Mouse (Mus musculus) c-Kit-negative CD71-positive TER-119-positive erythroid progenitor cells, embryonic 14.5 days (primary cell): ENCODE data around the gene Pdcl2.

Experiments used
- DNase-seq: peaks from one replicate; pipeline ENCODE4 v3.0.0-alpha.2; 2013; ENCODE audit warnings: low read depth, low spot score

Pdcl2 gene

GRCm38 (mm10) chr5:76303745-76304451 lies 27.1 kb downstream of the Pdcl2 start:
- DNase-seq, result peak; percentile 29

DNA sequence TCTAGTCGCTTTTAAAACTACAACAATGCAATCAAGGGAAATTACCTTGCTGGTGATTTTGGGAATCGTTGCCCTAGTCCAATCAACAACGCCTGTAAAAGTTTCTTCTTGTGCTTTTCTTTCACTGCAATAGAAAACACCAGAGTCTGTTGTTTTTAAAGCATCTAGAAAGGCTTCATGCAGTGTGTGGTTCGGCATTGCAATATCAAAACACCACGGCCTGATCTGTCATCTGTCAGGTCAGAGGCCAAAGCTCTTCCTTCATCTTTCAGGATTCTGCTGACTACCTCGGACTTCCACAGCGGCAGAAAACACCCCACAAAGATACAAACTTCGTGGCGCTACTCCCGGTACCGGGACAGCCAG lies 27.6 kb downstream of the Pdcl2 start:
- no peak for DNase-seq

DNA sequence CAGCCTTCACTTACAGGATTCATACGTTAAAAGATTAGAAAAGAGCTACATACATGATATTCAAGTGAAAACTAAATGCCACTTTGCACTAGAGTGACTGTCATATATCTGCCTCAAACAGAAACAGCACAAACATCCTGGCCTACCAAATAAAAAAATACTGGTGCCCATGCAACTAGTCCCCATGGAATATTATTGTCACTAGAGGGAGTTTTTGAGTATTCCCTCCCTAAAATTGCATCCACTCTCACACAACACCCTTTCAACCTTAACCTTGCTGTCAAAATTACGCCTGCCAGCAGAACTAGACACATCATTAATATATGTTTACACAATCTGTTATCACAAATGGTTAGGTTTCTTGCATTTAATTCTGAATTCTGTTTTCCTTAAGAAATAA lies 28.9 kb downstream of the Pdcl2 start:
- no peak for DNase-seq

- no peak for DNase-seq
Observed at GRCm38 (mm10) chr5:76289234-76289691, 41.7 kb downstream of the Pdcl2 start.

DNA sequence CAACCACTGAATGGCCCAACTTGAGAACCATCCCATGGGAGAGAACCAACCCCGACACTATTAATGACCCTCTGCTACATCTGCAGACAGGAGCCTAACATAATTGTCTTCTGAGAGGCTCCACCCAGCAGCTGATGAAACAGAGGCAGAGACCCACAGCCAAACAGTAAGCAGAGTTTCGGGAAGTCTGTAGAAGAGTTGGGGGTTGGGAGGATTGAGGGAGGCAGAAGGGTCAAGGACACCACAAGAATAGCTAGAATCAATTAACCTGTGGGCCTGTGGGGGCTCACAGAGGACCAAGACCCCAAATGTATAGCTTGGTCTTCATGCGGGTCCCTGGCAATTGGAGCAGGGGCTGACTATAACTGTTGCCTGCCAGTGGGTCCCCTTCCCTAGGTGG lies 42.7 kb downstream of the Pdcl2 start:
- no peak for DNase-seq

GRCm38 (mm10) chr5:76287062-76287461 lies 43.9 kb downstream of the Pdcl2 start:
- DNase-seq, result no peak

DNA sequence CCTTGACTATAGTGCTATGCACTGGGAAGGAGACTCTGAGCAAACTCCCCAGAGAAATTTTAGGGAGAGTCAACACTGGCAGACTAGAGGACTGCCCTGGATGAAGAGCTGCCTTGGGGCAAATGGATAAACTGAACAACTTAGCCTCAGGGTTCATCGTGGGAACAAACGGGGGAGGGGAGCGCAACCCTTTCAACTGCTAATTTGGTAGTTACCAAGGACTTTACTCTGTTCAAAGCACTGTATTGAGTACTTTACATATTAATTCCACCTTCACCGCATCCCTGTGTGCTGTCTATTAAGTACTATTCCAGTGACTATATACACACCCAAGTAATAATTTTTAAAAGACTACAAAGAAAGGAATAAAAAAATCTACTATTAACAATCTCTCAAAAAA lies 45.3 kb downstream of the Pdcl2 start:
- no peak for DNase-seq

DNA sequence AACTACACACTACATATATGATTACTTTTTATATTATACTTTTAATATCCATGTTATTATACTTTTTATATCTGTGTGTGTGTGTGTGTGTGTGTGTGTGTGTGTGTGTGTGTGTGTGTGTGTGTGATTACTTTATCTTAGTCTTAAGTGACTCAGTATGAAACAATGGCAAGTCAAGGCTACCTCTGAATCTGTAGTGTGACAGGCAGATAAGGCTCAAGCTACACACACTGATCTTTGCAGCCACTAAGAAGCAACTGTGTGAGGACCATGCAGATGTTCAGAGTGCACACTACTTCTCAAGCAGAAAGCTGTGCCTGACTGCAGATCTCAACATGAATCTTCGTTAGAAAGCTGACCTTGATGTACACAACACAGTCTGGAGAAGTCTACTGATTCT lies 47.1 kb downstream of the Pdcl2 start:
- no peak for DNase-seq

DNA sequence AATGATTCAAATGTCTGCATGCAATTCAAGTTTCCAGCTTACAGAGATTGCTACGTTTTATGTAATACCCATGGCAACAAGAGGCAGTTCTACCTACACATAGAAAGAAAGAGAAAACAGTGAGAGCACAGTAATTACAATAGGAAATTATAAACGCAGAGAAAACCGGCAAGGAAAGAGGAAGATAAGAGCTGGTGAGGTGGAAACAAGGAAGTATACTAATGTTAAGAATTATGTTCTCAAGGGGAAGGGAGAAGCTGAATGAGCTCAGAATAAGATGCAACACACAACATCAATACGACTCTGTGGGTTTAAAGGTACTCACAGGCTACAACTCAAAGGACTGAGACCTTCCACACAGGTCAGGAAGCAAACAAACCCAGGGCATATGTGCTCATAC lies 56.0 kb downstream of the Pdcl2 start:
- no peak for DNase-seq
